Mouse (Mus musculus) embryonic facial prominence, embryonic 15.5 days (tissue): ENCODE results near the gene Il17f. TPM values are rescaled to one million over a fixed set of nuclear protein-coding genes. Genes with fewer than 3 reads are reported as not detected.
"Not testable (repeated sequence)": the region's sequence is repeated elsewhere in the genome, so short reads cannot be mapped to it uniquely, and the experiment has no call there.

Source experiments
- ATAC-seq: fragments of 200-750 bp; cut with Nextera tagmentation; 2 replicates; pipeline ENCODE4 v1.8.0; 2017; ENCODE audit warnings: low read depth, moderate TSS enrichment; ENCODE audit not compliant: insufficient number of reproducible peaks, low FRiP score, low TSS enrichment
- H3K27ac ChIP-seq: fragments of 300-500 bp; sonication (generic); replicated peaks from 2 replicates; pipeline ENCODE4 v1.5.1; 2015; ENCODE audit warnings: mild to moderate bottlenecking, inconsistent platforms
- H3K27me3 ChIP-seq: fragments of 300-500 bp; sonication (generic); 2 replicates; pipeline ENCODE4 v1.6.1; 2015; ENCODE audit warnings: inconsistent platforms
- H3K36me3 ChIP-seq: fragments of 300-500 bp; sonication (generic); 2 replicates; pipeline ENCODE4 v1.6.1; 2015; ENCODE audit warnings: mild to moderate bottlenecking, inconsistent platforms
- H3K4me1 ChIP-seq: fragments of 300-500 bp; sonication (generic); 2 replicates; pipeline ENCODE4 v1.6.1; 2015; ENCODE audit warnings: inconsistent platforms
- H3K4me2 ChIP-seq: fragments of 300-500 bp; sonication (generic); replicated peaks from 2 replicates; pipeline ENCODE4 v1.6.1; 2015; ENCODE audit warnings: mild to moderate bottlenecking, inconsistent platforms
- H3K4me3 ChIP-seq: fragments of 300-500 bp; sonication (generic); replicated peaks from 2 replicates; pipeline ENCODE4 v1.5.1; 2015; ENCODE audit warnings: mild to moderate bottlenecking, inconsistent platforms
- H3K9ac ChIP-seq: fragments of 300-500 bp; sonication (generic); 2 replicates; pipeline ENCODE4 v1.6.1; 2015; ENCODE audit warnings: inconsistent platforms
- H3K9me3 ChIP-seq: fragments of 300-500 bp; sonication (generic); replicated peaks from 2 replicates; pipeline ENCODE4 v1.6.1; 2016; ENCODE audit warnings: inconsistent platforms
- WGBS: fragments of 180-500 bp; shearing (Covaris S2); methylation state at CpG from one replicate; pipeline ENCODE4 v1.1.7; 2015; 5-methylcytosine and 5-hydroxymethylcytosine counted together
- polyA plus RNA-seq: library from polyadenylated mRNA; unstranded; fragments of >200 nt; fragmentation: Nextera tagmentation; extraction: Ambion mirVana; gene quantifications from 2 replicates; pipeline ENCODE4 v1.2.1, GENCODE M21; 2015

Il17f gene
- polyA plus RNA-seq, 1 experiment from 2014 or later = not detected

DNA sequence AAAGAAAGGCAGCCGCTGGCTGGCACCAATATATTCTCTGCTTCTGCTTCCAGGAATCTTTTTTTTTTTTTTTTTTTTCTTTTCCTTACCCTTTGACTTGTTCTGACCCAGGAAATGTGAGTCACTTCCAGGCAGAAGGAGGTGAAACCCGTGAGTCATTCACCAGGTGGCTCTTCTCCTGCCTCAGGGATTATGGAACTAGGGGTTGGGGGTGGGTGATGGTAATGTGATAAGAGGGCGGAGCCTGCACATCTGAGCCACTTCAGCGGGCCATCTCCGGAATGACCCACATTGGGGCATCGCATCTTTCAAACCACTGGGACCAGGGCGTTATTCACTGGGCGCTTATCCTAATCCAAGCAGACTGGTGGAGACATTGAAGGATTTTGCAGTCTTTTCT, 3.4 kb downstream of the Il17f start:
- no peaks in the 10 kb centered on the region for H3K36me3 ChIP-seq
- H3K9ac ChIP-seq = no peak overlapping the region
- H3K9me3 ChIP-seq = no peaks in the 10 kb centered on the region
- no peak for ATAC-seq
- H3K4me2 ChIP-seq = no peak overlapping the region
- H3K4me1 ChIP-seq = no peaks in the 10 kb centered on the region
- no peak overlapping the region for H3K4me3 ChIP-seq
- H3K27ac ChIP-seq = no peak overlapping the region
- 52% methylated on average over 8 of the region's 8 CpGs for WGBS
- no peaks in the 10 kb centered on the region for H3K27me3 ChIP-seq

DNA sequence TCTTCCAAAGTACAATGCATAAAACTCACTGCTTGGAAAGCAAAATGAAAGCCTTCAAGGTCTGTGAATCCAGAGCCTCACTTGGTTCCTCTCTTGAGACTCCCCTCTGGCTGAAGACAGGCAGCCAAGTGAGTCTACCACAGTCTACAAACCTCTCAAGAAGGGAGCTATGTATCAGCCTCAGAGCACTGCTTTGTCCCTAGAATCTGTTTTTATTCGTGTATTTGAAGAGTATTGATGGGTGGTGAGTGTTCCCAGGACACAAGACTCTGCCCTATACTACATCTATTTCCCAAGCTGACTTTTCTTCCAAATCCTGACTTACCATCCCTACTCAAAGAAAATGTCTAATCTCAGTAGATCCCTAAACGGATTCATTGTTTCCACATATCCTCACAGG, 12.1 kb downstream of the Il17f start:
- no peak for ATAC-seq
- no peak overlapping the region for H3K4me3 ChIP-seq
- no peaks in the 10 kb centered on the region for H3K27me3 ChIP-seq
- H3K9ac ChIP-seq = no peak overlapping the region
- WGBS = 78% methylated on average over 2 of the region's 2 CpGs
- no peak overlapping the region for H3K4me2 ChIP-seq
- H3K4me1 ChIP-seq = no peaks in the 10 kb centered on the region
- no peak overlapping the region for H3K27ac ChIP-seq
- no peaks in the 10 kb centered on the region for H3K36me3 ChIP-seq
- H3K9me3 ChIP-seq = no peaks in the 10 kb centered on the region

DNA sequence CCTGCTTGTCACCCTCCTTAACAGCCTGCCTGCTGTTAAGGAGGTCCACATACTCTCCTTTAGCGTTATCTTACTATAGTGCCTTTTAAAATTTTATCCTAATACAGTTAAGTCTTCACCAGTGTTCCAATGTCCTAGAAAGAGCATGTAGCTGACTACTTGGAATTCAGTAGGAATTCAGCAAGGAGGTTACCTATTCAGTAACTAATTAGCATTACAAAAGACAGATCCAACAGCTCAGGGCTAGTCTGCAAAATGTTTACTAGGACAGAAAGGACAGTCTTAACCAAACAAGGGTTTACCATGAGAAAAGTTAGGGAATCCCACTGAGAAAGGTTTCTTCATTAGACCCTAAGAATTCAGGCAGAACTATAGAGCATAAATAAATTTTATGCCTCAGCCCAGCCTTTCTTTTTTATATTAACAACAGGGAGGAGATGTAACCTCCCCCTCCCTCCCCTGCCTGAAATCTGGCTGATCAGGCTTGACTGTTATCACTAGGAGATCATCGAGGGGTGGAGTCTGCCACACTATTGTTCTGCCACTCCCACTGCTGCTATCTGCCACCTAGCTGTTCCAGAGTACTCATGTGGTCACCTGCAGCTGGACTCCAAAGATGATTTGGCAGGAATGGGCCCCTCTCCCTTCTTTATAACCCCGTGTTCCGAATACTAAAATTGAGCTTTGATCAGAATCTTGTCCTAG, 16.2 kb downstream of the Il17f start:
- not testable (repeated sequence) for H3K27ac ChIP-seq, H3K9ac ChIP-seq, H3K27me3 ChIP-seq, H3K4me2 ChIP-seq, H3K36me3 ChIP-seq, ATAC-seq, H3K4me1 ChIP-seq, H3K9me3 ChIP-seq, H3K4me3 ChIP-seq
- WGBS = 85% methylated on average over 4 of the region's 4 CpGs

DNA sequence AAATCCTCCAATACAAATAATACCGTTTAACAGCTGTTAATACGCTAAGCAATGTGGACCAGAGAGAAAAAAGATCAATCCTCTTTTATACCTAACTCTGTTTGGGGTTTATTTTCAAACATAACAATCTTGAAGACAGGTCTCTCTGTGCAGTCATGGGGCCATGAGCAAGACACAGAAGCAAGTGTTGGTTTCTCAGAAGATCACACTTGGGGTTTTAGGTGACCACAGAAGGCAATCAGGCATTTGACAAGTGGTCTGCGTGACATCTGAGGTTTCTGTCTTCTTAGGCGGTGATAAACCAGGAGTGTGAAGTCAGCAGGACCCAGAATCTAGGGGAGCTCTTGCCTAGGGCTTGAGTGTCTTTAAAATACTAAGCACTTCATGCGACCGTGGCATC, 23.9 kb downstream of the Il17f start:
- WGBS = 79% methylated on average over 6 of the region's 6 CpGs
- Histone ChIP-seq H3K27me3 (no peaks in the 10 kb centered on the region), H3K4me2 (no peak overlapping the region), H3K4me3 (no peak overlapping the region), H3K9me3 (no peaks in the 10 kb centered on the region), H3K9ac (no peak overlapping the region), H3K36me3 (no peaks in the 10 kb centered on the region), H3K4me1 (no peaks in the 10 kb centered on the region), H3K27ac (no peak overlapping the region)
- no peak for ATAC-seq

DNA sequence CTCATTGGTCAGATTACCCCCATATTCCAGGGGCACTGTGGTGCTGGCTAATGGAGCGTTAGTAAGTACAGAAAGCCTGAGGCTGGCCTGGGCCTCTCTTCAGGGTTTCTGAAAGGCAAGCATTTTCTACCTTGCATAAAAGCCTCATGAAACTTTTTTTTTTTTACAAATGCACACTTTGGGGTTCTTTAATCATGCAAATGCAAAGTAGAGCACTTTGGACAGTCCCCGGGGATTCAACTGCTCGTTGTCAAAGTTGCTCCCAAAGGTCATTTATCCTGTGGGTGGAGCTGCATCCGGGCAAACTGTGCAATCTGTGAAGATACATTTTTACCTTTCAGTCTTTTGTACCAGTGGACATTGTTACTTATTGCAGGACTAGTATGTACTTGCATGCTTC, 29.0 kb downstream of the Il17f start:
- Histone ChIP-seq H3K36me3 (no peaks in the 10 kb centered on the region), H3K9me3 (no peaks in the 10 kb centered on the region), H3K4me3 (no peak overlapping the region), H3K9ac (no peak overlapping the region), H3K27ac (no peak overlapping the region), H3K27me3 (no peaks in the 10 kb centered on the region), H3K4me2 (no peak overlapping the region), H3K4me1 (no peaks in the 10 kb centered on the region)
- ATAC-seq = no peak
- WGBS = 62% methylated on average over 4 of the region's 4 CpGs

DNA sequence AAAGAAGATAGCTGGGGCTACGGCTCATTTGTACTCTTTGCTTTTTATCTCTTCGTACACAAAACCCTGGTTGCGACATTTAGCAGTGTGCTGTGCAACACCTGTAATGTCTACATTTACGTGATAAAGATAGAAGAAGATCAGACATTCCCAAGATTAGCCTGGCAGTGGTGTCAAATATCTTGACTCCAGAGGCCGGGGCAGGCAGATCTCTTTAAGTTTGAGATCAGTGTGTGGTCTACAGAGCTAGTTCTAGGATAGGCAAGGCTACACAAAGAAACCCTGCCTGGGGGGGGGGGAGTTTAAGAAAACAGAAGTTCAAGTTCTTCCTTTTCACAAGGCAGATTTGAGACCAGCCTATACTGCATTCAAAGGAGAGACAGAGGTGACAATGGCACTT, 30.1 kb downstream of the Il17f start:
- Histone ChIP-seq H3K36me3 (no peaks in the 10 kb centered on the region), H3K9ac (no peak overlapping the region), H3K27me3 (no peaks in the 10 kb centered on the region), H3K4me2 (no peak overlapping the region), H3K9me3 (no peaks in the 10 kb centered on the region), H3K4me3 (no peak overlapping the region), H3K4me1 (no peaks in the 10 kb centered on the region), H3K27ac (no peak overlapping the region)
- ATAC-seq = no peak
- WGBS = 76% methylated on average over 5 of the region's 5 CpGs

DNA sequence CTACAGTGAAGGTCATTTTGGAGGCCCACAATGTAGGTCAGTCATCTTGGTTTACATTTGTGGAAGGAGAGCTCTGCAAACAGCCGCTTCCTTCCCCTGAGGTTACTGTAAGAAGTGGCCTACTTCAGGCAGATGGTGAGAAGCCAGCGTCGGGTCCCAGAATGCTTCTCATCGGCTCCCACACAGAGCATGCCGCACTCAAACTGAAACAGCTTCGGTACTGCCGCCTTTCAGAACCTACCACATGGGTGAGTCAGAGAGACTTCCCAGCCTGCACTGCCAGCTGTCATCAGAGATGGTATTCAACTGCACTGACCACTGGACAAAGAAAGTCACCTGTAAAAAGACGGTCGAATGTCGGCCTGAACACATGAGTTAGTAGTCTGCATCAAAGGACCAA, 30.6 kb downstream of the Il17f start:
- H3K9ac ChIP-seq = no peak overlapping the region
- no peaks in the 10 kb centered on the region for H3K36me3 ChIP-seq
- no peak overlapping the region for H3K4me3 ChIP-seq
- no peak overlapping the region for H3K4me2 ChIP-seq
- no peak for ATAC-seq
- no peaks in the 10 kb centered on the region for H3K9me3 ChIP-seq
- no peak overlapping the region for H3K27ac ChIP-seq
- H3K4me1 ChIP-seq = no peaks in the 10 kb centered on the region
- H3K27me3 ChIP-seq = no peaks in the 10 kb centered on the region
- WGBS = 83% methylated on average over 10 of the region's 10 CpGs

DNA sequence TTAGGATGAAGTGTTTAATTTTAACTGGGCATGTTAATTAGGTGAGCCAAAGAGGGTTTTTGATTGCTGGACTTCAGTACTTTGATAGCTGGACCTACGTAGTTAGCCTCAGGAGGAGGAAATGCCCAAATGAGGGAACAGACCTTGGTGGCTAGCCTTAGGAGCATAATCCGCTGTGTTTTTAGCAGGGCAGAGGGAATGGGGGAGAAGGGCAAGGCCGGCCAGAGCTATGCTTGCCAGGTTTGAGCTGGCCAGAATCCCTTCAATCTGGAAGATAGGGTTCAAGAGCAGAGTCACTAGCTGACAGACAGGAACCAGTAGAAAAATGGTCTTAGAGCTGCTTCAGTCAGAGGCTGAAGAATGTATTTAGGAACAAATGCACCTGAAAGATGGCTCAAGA, 32.8 kb downstream of the Il17f start:
- Histone ChIP-seq H3K9ac (no peak overlapping the region), H3K27ac (no peak overlapping the region), H3K4me3 (no peak overlapping the region), H3K9me3 (no peaks in the 10 kb centered on the region), H3K4me1 (no peaks in the 10 kb centered on the region), H3K36me3 (no peaks in the 10 kb centered on the region), H3K4me2 (no peak overlapping the region), H3K27me3 (no peaks in the 10 kb centered on the region)
- WGBS = 82% methylated on average over 3 of the region's 3 CpGs
- ATAC-seq = no peak

DNA sequence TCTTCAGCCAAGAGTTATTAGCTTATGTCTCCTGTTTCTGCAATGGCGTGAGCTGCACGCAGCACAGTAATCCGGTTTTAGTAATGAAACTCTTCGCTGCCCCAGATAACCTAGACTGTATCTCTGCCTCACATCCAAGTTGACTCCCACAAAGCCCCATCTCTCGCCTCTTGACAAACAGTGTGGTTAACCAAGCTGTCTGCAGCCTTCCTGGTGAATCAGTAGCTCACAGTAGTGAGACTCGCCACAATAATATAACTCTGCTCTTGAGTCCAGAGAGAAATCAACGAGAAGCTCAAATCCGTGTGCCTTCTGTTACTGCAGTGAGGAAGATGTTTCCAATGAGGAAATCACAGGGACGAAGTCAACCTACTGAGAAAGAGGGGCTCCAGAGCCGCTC, 36.0 kb downstream of the Il17f start:
- ATAC-seq = no peak
- H3K36me3 ChIP-seq = no peaks in the 10 kb centered on the region
- H3K4me3 ChIP-seq = no peak overlapping the region
- no peak overlapping the region for H3K9ac ChIP-seq
- H3K4me1 ChIP-seq = no peaks in the 10 kb centered on the region
- no peaks in the 10 kb centered on the region for H3K27me3 ChIP-seq
- no peak overlapping the region for H3K4me2 ChIP-seq
- no peak overlapping the region for H3K27ac ChIP-seq
- 77% methylated on average over 10 of the region's 10 CpGs for WGBS
- H3K9me3 ChIP-seq = no peaks in the 10 kb centered on the region

DNA sequence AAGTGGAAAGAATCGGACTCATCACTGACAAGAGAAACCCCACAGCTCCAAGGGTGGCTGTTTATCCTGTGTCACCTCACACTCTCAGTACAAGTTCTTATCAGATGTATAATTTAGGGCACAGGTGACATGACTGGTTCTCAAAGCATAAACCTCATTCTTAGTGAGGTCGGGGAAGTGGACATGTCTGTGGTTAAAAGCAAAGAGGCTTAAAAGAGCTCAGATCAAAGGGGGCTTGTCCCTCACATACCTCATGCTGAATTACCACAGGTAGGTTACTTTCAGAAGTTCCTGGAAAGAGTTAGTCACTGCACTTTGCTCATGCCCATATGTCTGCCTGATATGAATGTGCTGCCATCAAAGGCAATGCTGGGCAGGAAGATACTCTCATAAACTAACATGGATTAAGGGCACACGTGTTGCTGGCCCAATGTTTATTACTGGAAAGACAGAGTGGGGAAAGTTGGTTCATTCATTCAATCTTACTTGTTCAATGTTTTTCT, 49.9 kb downstream of the Il17f start:
- no peaks in the 10 kb centered on the region for H3K27me3 ChIP-seq
- H3K36me3 ChIP-seq = no peaks in the 10 kb centered on the region
- no peaks in the 10 kb centered on the region for H3K4me1 ChIP-seq
- H3K4me3 ChIP-seq = no peak overlapping the region
- H3K4me2 ChIP-seq = no peak overlapping the region
- H3K27ac ChIP-seq = no peak overlapping the region
- no peak for ATAC-seq
- 59% methylated on average over 3 of the region's 3 CpGs for WGBS
- H3K9me3 ChIP-seq = no peaks in the 10 kb centered on the region
- H3K9ac ChIP-seq = no peak overlapping the region

DNA sequence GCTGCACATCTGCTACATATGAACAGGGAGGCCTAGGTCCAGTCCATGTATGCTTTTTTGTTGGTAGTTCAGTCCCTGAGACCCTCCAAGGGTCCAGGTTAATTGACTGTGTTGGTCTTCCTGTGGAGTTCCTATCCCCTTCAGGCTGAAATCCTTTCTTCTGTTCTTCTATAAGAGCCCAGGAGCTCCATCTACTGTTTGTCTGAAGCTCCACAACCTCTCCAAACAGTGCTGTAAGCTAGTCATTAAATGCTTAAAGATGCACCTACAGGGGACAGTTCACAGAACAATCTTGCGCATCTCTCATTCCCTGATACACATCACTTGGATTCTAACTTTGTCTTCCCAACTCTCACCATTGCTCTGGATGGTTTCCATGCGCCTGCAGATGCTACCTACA, 51.9 kb downstream of the Il17f start:
- Histone ChIP-seq H3K9ac (no peak overlapping the region), H3K4me3 (no peak overlapping the region), H3K27me3 (no peaks in the 10 kb centered on the region), H3K4me1 (no peaks in the 10 kb centered on the region), H3K27ac (no peak overlapping the region), H3K4me2 (no peak overlapping the region), H3K36me3 (no peaks in the 10 kb centered on the region), H3K9me3 (no peaks in the 10 kb centered on the region)
- 86% methylated on average over 2 of the region's 2 CpGs for WGBS
- no peak for ATAC-seq

DNA sequence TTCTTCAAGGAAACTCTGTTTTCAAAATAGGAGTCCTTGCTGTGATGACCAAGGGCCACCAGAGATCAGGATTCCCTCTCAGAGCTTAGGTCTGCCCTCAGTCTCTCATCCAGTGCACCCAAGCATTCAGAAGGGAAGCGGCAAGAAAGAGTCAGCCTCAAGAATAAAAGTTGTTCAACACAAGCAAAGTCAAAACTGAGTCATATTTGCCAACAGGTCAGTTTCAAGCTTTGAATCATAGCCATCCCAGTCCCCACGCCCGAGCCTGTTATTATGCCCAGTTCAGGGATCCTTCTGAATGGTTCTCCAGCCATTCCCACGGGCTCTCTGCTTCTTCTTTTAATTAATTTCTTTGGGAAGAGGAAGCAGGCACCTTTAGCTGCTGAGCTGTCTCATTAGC, 53.8 kb downstream of the Il17f start:
- WGBS = 80% methylated on average over 4 of the region's 4 CpGs
- Histone ChIP-seq H3K4me1 (no peaks in the 10 kb centered on the region), H3K9ac (no peak overlapping the region), H3K27me3 (no peaks in the 10 kb centered on the region), H3K4me2 (no peak overlapping the region), H3K9me3 (no peaks in the 10 kb centered on the region), H3K27ac (no peak overlapping the region), H3K36me3 (no peaks in the 10 kb centered on the region), H3K4me3 (no peak overlapping the region)
- no peak for ATAC-seq
